Mouse (Mus musculus) layer of hippocampus, adult 18-20 months (tissue): ENCODE measurements at regions not wholly inside any gene's neighbourhood (a gene's known extent, or its start where the extent isn't known, plus 50 kb on each side); places are given as distances from the start of the nearest gene placed in this dataset.

ENCODE experiments used
- DNase-seq, 2 experiments: peaks; one replicate each; pipeline ENCODE4 v3.0.0; 2022; ENCODE audit warnings: low spot score in 2 of 2

DNA sequence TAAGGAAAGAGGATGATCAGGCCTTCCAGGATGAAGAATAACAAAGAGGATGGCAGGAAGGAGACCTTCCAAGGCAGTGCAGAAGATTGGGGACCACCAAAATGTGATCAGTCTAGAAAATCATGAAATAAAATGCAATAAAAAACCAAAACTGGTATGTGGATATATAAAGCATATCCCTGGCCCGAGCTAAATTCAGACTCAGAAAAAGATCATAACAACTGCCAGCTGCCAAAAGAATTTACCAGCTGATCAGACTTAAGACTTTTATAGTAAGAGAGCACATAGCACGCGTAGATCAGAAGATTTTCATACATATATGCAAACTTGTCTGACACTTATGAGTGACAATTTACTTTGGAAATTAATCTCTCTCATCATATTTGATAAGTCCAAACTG, 767.5 kb upstream of the Zeb2 start:
- no peak for DNase-seq

DNA sequence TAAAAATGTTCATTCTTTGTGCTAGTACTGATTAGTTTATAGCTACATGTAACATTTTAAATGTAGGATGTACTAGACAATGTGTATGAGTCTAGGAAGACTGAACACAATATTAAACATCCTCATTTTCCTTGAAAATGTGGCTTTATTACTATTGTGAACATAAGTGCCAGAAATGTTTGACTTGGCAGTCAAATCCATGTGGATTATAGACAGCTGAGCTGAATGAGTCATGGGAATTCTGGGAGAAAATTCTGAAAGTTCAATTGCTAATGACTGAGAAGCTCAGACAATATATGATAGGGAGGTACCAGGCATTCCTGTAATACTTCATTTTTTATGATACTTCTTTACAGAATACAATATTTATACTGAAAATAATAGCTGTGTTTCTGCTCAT, 761.5 kb upstream of the Zeb2 start:
- DNase-seq = no peak

DNA sequence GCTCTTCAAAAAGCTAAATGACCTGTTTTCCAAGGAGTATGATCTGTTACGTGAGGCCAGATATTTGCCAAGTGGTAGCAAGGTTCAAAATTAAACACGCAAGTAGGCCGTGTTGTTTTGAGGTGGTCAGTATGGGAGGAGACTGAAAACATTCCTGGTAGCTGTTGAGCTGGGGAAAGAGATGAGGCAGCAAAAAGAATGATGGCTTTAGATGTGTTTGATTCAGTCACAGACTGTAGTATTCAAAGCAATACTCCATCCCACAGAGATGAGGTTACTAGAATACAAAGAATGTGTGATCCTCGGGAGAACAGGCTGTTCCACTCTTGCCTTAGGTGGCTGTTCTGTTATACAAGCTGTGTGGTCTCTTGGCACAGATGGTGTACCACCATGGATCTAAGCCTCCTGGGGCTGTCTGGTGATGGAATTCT, 742.7 kb upstream of the Zeb2 start:
- DNase-seq = peak; percentile 7 to 73

DNA sequence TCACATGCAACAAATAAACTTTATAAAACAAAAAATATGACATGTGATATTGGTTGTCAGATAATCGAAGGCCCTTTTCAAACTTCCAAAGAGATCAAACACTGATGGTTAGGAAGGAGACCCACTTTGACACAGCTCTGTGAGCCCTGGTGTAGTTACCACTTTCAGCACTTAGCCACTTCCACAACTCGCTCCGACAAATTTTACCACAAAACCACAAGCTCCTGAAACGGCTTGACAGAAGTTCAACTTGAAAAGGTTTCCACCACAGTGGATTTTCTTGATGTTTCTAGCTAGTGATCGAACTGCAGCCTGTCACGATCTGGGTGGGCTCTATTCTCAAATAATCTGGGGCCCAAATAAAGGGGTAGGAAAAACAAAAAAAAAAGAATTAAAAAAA, 742.2 kb upstream of the Zeb2 start:
- DNase-seq = no peak

DNA sequence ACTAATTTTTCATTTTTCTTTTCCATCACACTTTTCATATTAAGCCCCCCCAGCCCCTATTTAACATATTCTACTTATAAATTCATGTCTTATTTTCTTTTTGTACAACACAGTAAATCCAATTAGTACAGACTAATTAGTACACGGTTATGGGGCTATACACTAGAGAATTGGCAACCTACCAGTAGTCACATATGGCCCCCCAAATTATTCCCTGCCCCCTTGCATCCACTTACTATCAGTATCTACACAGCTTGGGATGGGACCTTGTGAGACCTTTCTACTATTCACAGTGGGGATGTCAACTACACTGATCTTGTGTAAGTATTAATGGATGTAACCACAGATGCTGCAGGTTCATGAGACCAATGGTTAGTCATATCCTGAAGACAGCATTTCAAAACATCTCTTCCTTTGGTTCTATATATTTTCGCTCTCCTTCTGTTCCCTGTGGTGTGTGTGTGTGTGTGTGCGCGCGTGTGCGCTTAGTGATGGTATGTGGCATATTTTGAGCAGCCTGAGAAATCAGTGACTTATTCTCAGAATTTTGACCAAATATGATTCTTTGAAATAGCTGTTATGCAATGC, 732.9 kb upstream of the Zeb2 start:
- no peak for DNase-seq

DNA sequence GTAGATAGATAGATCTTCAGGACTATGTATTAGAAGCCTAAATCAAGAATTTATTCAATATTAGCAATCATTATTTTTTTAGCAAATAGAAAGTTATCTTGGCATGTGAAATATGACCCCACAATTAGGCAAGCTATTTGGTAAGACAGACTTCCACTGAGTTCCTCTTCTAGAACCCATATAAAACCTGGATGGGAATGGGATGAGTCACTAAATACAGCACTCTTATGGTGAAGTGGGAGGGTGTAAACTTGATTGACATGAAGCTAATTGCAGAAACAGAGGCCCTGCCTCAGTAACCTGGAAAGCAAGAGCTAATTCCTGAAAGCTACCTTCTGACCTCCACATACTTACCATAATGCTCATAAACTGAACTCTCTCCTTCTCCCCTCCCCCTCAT, 723.2 kb upstream of the Zeb2 start:
- no peak for DNase-seq

DNA sequence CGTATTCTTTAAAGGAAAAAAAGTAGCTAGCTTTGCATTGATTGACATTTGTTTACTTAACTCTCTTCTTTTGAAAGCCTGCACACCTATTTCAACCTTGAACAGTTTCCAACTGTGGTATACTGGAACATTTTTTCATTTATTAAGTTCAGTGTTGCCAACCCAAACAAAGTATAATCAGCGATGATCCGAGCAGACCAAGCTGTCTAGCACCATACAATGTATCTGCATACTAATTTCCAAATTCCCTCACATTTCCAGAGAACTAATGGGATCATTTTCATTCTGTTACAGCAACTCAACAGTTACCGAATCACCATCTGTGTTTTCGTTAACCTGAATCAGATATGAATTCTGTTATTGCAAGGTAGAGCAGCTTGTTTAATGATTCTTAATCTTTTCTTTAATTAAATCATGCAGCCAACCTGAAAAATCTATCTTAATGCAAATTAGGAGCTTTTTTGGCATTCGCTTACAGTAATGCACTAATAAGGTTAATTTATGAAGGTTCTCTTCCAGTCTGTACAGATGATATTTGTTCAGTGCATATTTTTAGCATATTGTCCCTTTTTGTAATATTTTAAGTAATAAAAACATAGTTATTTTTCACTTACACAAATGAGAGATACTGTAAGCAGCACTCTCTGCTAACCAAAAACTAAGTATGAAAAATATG, 719.5 kb upstream of the Zeb2 start:
- no peak for DNase-seq

DNA sequence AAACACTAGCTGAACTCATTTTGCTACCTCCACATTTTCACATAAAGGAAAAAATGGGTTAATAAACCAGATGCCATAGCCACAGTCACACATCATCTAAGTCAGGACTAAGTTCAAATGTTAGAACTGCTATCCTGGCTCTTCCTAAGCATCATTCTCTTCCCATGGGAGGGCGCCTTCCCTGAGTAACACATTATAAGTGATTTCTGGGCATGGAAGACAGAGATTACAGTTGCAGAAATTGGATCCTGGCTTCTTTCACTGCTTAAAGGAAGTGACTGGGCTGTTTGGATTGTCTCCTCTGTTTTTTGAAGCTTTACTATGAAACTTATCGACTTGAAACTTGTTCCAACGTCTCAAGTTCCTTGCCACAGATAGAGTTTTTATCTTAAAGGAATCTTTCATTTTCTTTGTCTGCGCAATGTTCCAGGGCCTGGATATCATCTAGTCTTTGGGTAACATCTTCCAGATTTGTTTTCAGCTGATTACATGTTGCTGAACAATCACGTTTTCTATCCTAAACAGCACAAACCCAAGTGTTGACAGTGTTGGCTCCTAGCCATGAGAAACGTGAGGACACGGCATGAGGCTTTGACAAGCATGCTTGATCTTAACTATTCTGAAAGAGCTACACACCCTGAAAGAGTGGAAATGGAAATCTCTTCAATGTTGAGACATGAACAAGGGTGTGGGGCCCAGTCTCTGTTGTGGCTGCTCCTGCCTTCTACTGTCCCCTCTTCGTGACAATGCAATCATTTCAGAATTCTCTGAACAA, 700.9 kb upstream of the Zeb2 start:
- DNase-seq = no peak

DNA sequence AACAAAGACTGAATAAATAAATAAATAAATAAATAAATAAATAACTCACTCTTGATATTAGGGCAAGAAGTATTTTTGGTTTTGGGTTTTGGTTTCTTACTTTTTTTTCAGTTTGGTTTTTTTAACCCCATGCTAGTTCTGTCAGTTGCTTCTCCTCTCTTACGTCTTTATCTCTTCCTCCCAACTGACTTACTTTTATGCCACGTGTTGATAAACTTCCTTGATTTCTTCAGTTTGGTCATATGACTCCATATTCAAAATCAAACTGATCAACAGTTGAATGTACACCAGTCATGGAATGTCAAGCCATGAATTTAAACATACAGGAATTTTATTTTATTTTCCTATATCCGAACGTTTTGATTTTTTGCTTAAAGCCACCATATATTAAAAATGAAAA, 697.5 kb upstream of the Zeb2 start:
- DNase-seq = no peak

DNA sequence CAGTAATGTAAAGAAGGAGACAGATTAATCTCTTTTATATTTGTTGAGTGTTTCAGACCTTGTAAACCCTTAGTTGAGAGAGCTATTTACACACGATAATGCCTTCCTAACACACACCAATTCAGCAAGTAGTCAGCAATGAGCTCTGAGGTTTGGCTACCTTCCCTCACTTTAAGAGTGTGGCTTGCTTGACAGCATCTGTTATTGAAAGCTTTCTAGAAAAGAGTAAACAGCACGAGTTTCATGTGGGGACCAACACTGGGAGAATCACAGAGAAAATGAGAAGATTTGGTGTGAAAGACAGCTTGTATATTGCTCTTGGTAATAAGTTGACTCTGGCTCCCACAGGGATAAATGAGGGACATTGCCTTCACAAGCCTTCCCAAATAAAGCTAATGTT, 688.1 kb upstream of the Zeb2 start:
- no peak for DNase-seq

DNA sequence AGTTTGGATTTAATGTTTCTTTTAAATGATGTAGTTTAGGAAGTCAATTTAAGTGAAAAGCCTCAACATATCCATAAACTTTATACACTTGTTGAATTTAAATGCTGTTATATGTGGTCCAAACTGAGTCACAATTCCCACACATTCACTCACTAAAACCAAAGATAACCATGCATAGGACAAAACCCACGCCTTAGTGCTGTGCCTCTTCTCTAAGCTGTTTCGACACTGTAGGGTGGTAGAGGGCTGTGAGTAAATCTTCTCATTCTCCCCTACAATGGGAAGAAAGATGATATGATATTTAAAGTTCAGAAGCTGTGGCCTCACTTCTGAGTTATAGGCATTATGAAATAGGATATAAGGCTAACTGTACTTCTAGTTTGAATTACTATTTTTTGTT, 682.9 kb upstream of the Zeb2 start:
- no peak for DNase-seq

DNA sequence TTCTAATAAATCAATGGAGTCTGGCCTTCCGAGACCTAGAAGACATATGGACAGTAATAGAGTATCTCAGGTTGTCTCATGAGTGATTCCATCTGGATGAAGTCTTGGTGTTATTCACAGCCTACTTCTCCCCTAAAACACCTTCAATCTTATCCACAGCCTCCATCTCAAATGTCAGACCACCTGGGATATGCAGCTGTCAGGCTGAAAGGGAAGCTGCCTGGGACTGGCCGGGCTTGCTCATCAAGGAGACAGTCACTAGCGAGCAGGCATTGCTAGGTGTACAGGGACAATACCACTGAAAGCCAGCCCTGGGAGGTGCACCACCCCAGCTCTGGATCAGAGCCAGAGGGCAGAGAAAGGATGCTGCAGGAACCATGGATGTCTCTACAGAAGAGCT, 676.4 kb upstream of the Zeb2 start:
- no peak for DNase-seq

DNA sequence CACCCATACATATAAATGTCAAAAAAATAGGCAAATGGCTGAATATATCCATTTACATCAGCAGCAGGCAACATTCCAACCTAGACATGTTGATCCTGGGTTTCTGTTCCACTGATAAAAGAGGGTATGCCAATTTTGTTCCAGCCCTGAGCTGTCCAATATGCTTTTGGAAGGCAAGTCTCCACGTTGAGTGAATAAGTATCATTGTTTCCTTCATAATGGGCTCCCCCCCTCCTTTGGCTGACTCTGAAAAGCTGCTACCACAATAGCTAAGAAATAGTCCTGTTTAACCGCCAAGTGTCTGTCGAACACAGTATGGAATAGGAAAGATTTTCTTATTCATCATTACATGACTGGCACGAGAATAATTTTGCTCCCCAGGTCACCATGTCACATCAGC, 672.5 kb upstream of the Zeb2 start:
- DNase-seq = no peak

DNA sequence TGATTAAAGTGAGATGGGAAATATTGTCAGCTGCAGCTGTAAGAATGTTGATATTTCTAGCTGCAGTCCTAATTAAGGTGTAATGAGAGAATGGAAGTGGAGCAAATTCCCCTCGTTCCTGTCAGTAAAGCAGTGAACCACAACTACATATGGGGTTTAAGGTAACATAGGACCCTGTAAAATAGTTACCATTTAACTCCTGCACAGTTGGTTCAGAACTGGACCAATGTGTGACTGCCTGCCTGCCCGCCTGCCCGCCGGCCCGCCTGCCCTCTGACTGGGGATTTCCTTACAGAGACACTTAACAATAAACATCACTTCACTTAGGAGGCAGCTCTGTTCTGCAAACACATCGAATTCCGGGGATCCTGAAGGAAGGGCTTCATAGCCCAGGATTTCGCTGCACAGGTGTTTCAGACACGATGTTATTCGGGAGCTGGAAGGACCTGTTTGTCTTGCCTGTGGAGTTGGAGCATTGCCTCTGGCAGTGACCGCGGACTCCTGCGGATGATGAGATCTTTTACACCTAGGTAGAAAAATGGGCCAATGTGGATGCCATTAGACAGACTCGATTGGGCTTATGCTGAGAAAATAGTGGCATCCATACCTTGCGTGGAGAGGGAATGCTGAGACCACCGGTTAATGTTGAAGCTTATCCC, 670.7 kb upstream of the Zeb2 start:
- DNase-seq = no peak

DNA sequence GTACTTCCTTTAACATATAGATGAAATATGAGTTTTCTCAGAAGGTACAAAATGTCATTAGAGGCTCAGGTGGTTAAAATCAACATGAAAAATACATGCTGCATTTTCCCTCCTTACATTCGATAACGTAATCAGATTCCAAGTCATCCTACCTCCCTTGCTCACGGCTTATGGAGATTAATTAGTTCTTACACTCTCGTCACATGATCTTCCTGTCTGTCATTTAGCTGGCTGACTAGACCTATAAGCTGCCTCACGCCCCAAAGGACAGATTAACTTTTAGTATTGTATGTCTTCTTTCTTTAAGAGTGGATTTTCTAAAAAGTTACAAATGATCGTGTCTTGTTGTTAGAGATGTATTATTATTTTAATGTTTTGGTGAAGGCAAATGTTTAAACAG, 669.6 kb upstream of the Zeb2 start:
- DNase-seq = no peak

DNA sequence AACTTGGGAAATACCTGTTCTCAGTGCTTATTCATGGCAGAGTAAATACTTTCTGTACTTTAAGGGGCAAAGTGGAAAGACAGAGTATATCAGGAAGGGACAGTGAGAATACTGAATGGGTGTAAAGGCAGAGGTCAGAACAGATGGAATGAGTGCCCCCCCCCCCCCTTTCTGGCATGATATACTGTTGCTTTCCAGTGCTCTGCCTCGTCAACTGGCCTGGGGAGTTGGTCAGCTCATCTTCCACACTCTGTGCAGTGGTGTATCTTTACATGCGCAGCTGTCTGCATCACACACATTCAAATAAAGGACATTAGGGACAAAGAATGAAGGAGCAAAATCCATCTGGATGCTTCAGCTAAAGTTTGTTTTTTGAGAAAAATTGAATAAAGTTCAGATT, 668.5 kb upstream of the Zeb2 start:
- no peak for DNase-seq

DNA sequence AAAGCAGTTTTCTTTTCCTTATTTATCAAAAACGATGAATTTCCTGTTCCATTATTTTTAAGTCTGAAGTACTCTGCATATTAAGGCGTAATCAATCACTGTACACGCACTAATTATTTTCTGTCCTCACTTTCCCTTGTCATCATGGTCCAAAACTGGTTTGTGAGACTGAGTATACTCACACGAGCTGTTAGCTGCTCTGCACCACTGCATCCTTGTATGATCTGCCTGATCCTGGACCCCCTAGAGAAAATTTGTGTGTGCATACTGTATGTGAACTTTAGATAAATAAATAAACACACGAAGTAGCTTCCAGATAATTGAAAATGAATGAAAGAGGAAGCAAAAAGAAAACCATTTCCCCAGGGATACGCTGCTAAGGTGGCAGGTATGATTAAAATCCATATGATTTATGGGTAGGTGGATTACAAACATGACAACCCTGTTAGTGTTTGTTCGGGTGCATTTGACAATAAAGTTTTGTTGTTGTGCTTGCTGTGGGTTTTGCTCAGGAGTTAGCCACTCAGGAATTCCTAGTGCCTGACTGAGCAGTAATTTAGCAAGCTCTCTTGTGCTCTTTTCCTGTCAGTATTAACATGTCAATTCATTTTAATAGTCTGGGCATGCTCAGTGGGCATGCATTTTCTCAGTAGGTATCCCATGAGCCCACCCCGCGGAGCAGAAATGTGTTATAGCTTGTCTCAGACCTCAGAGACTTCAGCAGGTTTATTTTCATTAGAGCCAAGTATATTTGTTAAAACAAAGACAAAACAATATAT, 666.6 kb upstream of the Zeb2 start:
- no peak for DNase-seq

DNA sequence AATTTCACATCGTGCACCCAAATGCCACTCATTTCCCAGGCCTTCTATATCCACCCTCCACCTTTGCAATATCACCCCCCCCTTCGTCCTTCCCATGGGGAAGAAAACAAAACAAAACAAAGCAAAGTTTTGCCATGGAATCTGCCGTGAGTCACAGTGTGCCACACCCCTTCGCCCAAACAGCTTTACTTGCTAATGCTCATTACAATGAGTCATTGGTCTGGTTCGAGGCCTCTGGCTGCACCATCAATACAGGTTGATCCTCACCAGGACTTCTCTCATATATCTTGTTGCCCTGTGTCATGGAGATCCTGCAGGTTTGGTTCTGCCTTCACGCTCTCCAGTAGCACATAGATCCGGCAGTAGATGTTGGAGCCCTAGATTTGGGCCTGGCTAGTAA, 660.3 kb upstream of the Zeb2 start:
- no peak for DNase-seq

DNA sequence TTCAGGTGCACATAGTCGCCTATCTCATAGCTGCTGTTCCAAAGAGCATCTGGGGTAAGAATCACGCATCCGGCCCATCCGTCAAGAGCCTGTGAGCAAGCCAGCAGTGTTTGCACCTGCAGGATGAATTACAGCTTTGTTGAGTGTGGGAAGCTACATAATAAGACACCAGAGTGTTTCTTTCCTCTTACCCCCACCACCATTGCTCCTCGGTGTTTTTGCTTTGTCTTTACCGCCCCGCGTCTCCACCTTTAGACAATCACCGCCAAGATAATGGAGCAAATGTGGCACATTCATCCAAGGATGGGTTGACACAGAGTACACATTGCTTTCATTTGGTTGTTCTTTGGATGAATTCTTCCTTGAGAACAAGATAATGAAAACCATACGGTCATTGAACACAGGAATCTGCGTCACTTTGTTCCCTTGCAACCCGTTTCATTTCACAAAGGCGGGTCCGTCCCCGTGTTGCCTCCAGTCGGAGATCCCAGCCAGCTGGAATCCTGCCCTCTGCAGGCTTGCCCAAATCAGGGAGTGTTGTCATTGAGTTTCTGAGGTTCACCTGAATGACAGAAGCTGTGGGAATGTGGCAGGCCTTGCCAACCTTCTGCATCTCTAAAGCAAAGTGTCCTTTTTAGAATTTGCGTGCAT, 659.4 kb upstream of the Zeb2 start:
- no peak for DNase-seq

DNA sequence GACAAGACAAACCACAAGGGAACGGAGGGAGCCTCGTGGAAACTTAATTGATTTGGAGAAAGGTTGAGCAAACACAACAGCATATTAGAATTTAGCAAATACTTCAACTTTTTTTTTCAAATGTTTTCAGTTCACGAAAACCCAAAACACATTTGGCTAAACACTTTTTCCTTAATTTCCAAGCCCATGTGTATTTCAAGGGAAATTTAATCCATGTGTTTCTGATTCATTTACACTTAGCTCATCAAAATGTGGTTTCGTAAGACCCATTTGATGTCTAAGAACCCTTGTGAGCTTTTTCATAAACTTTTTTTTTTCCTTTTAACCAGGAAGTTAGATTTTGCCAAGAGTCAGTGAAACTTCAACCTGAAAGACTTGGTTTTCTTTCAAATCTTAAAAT, 658.5 kb upstream of the Zeb2 start:
- no peak for DNase-seq

DNA sequence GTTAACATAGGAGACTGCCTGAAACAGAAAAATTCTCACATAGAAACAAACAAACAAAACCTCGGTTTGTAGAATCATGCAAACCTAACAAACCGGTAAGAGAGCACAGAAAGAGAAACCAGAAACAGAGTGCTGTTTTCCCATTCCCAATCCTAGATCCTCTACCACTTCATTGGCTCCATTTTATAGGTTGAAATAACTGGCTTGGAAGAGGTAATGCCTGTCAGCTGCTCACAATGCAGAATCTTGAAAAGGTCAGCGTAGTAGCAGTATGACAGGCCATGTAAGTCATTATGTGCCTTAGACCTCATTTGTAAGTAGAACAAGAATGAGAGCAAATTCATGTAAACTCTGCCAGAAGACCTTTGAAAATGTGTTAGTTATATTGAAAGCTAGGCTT, 657.2 kb upstream of the Zeb2 start:
- no peak for DNase-seq
